Mouse (Mus musculus) midbrain, embryonic 11.5 days (tissue): ENCODE measurements around the gene Tatdn2. TPM values are rescaled to one million over a fixed set of nuclear protein-coding genes. Genes with fewer than 3 reads are reported as not detected.

Source experiments
- ATAC-seq: fragments of 200-750 bp; cut with Nextera tagmentation; 2 replicates; pipeline ENCODE4 v1.8.0; 2017; ENCODE audit warnings: moderate TSS enrichment, moderate library complexity; ENCODE audit not compliant: low FRiP score
- DNase-seq: peaks from one replicate; pipeline ENCODE4 v3.0.0; 2015; ENCODE audit warnings: low spot score; ENCODE audit errors: missing footprints
- H3K27ac ChIP-seq: fragments of 300-500 bp; sonication (generic); 2 replicates; pipeline ENCODE4 v1.5.1; 2014; ENCODE audit warnings: low read depth, low read length
- H3K27me3 ChIP-seq: fragments of 300-500 bp; sonication (generic); 2 replicates; pipeline ENCODE4 v1.6.1; 2014; ENCODE audit warnings: mild to moderate bottlenecking, low read length, moderate library complexity, mixed read lengths; ENCODE audit not compliant: control insufficient read depth, insufficient read depth
- H3K36me3 ChIP-seq: fragments of 300-500 bp; sonication (generic); 2 replicates; pipeline ENCODE4 v1.6.1; 2014; ENCODE audit warnings: mild to moderate bottlenecking, low read length, moderate library complexity, mixed read lengths; ENCODE audit not compliant: control insufficient read depth, insufficient read depth
- H3K4me1 ChIP-seq: fragments of 300-500 bp; sonication (generic); 2 replicates; pipeline ENCODE4 v1.6.1; 2014; ENCODE audit warnings: low read length; ENCODE audit not compliant: control insufficient read depth, insufficient read depth
- H3K4me2 ChIP-seq: fragments of 300-500 bp; sonication (generic); 2 replicates; pipeline ENCODE4 v1.6.1; 2014; ENCODE audit warnings: mild to moderate bottlenecking, moderate library complexity
- H3K4me3 ChIP-seq: fragments of 300-500 bp; sonication (generic); 2 replicates; pipeline ENCODE4 v1.5.1; 2014; ENCODE audit warnings: low read depth, low read length
- H3K9ac ChIP-seq: fragments of 300-500 bp; sonication (generic); 2 replicates; pipeline ENCODE4 v1.6.1; 2014; ENCODE audit warnings: low read length
- H3K9me3 ChIP-seq: fragments of 300-500 bp; sonication (generic); 2 replicates; pipeline ENCODE4 v1.6.1; 2016; ENCODE audit warnings: low read length; ENCODE audit not compliant: control insufficient read depth
- WGBS: fragments of 180-500 bp; shearing (Covaris S2); extraction: QIAGEN DNeasy Blood & Tissue Kit; methylation state at CpG from one replicate; pipeline ENCODE4 v1.1.7; 2014; 5-methylcytosine and 5-hydroxymethylcytosine counted together
- polyA plus RNA-seq: library from polyadenylated mRNA; unstranded; fragments of >200 nt; fragmentation: Nextera tagmentation; extraction: Ambion mirVana; gene quantifications from 2 replicates; pipeline ENCODE4 v1.2.1, GENCODE M21; 2014

The Tatdn2 gene
- polyA plus RNA-seq, 1 experiment from 2014 or later, result 1.0 TPM

DNA sequence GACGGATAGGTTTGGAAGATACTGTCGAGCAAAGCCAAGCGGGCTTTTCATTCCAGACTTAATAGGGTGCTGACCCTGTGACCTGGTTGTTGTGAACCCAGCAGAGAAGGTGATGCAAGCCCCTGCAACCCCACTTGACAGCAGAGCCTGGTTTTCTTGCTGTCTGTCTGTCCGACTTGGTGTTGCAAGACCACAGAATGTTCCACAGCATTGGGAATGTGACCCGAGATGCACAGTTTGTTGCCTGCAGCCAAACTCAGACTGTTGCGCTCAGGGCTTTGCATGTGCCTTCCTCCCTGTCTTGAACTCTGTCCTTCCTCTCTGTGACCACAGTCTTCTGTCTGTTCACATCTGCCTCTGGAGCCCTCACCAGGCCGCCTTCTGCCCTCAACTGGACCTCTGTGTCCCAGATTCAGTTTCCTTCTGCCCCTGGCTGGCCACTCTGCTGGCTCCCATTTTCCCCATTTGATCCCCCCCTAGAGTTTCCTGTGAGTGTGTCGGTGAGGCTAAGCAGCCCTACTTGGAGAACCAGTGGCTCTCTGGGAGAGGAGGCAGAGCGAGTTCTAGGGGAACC lies 16.8 kb upstream of the Tatdn2 start:
- H3K27ac ChIP-seq, result no peak overlapping the region
- no peak overlapping the region for H3K4me2 ChIP-seq
- no peak for ATAC-seq
- H3K36me3 ChIP-seq, result no peaks in the 10 kb centered on the region
- H3K4me1 ChIP-seq, result no peaks in the 10 kb centered on the region
- WGBS, result 79% methylated on average over 9 of the region's 9 CpGs
- H3K9ac ChIP-seq, result no peak overlapping the region
- no peaks in the 10 kb centered on the region for H3K9me3 ChIP-seq
- no peak overlapping the region for H3K4me3 ChIP-seq
- DNase-seq, result no peak
- no peaks in the 10 kb centered on the region for H3K27me3 ChIP-seq

DNA sequence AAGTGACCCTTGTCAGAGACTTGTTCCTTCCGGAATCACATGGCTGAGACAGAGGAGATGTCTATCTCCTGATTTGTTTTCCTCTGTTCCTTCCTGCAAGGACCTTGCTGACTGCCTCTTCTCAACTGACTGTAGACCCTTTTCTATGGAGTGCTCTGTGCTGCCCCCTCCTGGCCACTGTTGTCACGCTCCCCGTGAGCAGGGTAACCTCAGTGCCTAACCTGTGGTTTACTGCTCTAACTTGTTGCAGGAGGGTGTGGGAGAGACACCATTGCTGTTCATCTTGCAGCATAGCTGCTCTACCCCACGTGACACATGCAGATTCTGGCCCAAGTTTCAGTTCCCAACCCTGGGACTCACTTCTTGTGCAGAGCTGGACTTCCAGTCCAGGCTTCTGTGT lies 15.6 kb upstream of the Tatdn2 start:
- no peaks in the 10 kb centered on the region for H3K9me3 ChIP-seq
- H3K4me2 ChIP-seq, result no peak overlapping the region
- DNase-seq, result peak; percentile 97
- no peaks in the 10 kb centered on the region for H3K36me3 ChIP-seq
- no peak overlapping the region for H3K27ac ChIP-seq
- 12% methylated on average over 4 of the region's 4 CpGs for WGBS
- peak; percentile 30; the same call in 1 of the 2 replicates for ATAC-seq
- no peak overlapping the region for H3K4me3 ChIP-seq
- no peaks in the 10 kb centered on the region for H3K27me3 ChIP-seq
- no peaks in the 10 kb centered on the region for H3K4me1 ChIP-seq
- H3K9ac ChIP-seq, result no peak overlapping the region

DNA sequence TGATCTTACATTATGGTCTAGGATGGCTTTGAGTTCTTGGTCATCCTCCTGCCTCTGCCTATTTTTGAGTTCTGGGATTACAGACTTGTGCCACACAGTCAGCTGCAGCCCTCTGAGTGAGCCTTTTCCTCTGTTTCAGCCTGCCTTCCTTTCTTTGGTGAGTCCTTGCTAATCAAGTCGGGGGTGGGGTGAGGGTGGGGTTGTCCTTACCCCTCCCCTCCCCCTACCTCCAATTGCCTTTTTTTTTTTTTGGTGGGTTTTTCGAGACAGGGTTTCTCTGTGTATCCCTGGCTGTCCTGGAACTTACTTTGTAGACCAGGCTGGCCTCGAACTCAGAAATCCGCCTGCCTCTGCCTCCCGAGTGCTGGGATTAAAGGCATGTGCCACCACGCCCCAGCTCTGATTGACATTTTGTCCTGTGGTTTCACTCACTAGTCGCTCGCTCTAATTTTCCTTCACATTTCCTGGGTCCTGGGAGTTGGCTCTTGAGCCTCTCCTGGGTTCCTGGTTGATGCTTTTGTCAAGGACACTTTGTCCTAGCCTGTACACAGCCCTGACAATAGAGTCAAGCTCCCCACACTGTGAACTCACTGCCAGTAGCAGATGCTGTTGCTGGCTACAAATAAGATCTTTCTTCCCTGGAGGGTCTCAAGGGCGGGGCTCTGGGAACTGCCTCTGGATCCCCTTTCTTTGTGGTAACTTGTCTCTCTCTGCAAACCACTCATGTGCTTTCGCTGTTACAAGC lies 13.6 kb upstream of the Tatdn2 start:
- no peaks in the 10 kb centered on the region for H3K9me3 ChIP-seq
- H3K4me1 ChIP-seq, result no peaks in the 10 kb centered on the region
- H3K27me3 ChIP-seq, result no peaks in the 10 kb centered on the region
- H3K4me3 ChIP-seq, result no peak overlapping the region
- WGBS, result 85% methylated on average over 9 of the region's 10 CpGs
- H3K9ac ChIP-seq, result no peak overlapping the region
- ATAC-seq (no peak), DNase-seq (no peak)
- H3K27ac ChIP-seq, result no peak overlapping the region
- H3K4me2 ChIP-seq, result no peak overlapping the region
- H3K36me3 ChIP-seq, result no peaks in the 10 kb centered on the region

DNA sequence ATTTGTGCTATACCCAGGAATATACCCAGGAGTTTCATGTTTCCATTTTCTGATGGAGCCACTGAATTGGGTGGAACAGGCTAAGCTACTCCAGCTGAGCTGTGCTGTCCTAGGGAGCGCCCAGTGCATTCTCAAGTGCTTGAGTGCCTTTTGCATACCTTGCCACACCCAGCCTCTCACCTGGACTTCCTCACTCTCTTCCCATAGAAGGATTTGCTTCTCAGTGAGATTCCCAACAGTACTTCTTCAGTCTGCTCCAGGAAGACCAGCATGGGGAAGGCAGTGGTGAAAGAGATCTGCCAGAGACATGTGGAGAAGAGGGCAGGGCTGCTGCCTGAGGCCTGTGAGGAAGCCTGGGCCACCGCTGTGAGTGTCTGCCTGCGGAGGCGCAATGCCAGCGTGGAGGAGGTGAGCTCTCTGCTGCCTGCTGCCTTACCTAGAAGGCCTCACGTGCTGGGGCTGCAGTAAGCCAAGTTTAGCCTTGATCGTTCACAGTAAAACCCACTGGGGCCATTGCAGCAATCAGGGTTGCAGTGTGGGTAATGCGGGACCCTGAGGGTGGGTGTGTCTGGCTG lies 10.2 kb upstream of the Tatdn2 start:
- H3K4me2 ChIP-seq, result no peak overlapping the region
- WGBS, result 47% methylated on average over 8 of the region's 8 CpGs
- DNase-seq, result no peak

DNA sequence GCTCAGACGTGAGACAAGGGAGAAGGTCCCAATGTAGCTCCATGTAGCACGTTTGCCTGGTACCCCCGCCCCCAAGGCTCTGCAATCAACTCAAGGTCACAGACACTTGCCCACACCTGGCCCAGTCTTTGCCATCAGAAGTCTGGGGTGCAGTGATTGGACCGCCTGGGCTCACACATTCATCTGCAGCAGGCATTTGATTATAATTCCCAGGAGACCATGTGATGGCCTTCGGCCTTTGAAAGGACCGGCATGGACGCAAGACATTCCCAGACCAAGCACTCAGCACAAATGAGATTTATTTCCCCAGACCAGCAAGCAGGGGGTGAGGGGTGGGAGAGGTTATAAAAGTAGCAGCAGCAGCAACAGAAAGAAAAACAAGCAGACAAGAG lies 6.8 kb upstream of the Tatdn2 start:
- DNase-seq (peak; percentile 87), ATAC-seq (peak; percentile 56)
- Histone ChIP-seq H3K9ac (peak overlapping the region; percentile 20; the same call in 1 of the 2 replicates), H3K4me1 (peaks cover 11% of the 10 kb centered on the region), H3K27me3 (no peaks in the 10 kb centered on the region), H3K27ac (no peak overlapping the region; the same call in 1 of the 2 replicates), H3K36me3 (no peaks in the 10 kb centered on the region), H3K4me3 (no peak overlapping the region), H3K4me2 (no peak overlapping the region), H3K9me3 (no peaks in the 10 kb centered on the region)
- WGBS, result 20% methylated on average over 7 of the region's 7 CpGs

More for the DNA sequence above, 10.2 kb upstream of the Tatdn2 start:
- Histone ChIP-seq H3K9ac (no peak overlapping the region), H3K4me1 (peaks cover 11% of the 10 kb centered on the region), H3K36me3 (no peaks in the 10 kb centered on the region), H3K9me3 (no peaks in the 10 kb centered on the region), H3K4me3 (no peak overlapping the region), H3K27ac (no peak overlapping the region), H3K27me3 (no peaks in the 10 kb centered on the region)
- ATAC-seq, result no peak

DNA sequence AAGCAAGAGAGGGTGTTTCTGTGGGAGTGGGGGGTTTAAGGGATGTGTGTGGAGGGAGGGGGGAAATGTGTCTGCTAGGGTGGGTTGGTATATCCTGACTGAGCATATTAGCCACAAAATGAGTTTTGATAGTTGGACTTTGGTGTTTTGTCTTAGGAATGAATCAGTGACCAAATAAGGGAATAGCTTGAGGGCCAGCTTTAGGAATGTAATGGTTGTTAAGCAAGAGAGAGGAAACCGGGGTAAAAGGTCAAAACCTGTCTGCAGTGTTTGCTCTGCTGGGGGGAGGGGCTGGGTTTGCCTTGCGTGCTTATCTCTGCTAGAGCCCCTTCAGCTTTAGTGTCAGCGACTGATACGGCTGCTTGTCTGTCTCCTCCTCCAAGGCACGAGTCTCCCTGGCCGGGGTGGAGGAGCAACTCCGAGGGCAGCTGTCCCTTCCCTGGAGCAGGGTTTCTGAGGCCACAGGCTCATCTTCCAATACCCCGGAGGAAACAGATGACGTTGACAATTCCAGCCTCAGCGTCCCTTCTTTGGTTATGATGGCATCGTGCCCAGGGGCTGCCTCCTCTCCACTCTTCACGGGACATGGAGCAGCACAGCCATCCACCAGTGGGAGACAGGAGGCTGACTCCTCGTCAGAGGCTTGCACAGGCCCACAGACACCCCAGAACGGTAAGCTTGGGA lies 6.3 kb upstream of the Tatdn2 start:
- H3K4me1 ChIP-seq, result peaks cover 11% of the 10 kb centered on the region
- H3K9ac ChIP-seq, result peak overlapping the region; percentile 22
- peak overlapping the region; percentile 20; the same call in 1 of the 2 replicates for H3K27ac ChIP-seq
- no peaks in the 10 kb centered on the region for H3K27me3 ChIP-seq
- 15% methylated on average over 14 of the region's 14 CpGs for WGBS
- no peaks in the 10 kb centered on the region for H3K9me3 ChIP-seq
- H3K4me2 ChIP-seq, result no peak overlapping the region
- ATAC-seq (peak; percentile 67), DNase-seq (peak; percentile 93)
- H3K36me3 ChIP-seq, result no peaks in the 10 kb centered on the region
- H3K4me3 ChIP-seq, result no peak overlapping the region

DNA sequence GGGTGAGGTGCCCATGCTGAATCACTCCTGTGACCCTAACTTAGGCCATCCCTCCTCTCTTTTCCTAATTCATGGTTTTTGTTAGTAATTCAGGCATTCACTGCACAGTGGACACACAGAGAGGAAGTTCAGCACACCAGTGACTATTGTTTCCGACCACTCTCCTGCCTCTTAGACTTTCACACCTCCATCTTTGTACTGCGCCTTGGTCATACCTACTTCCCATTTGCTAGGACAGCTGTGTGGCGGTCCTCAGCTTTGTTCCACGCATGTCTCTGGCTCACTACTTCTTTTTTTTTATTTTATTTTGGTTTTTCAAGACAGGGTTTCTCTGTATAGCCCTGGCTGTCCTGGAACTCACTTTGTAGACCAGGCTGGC lies 5.8 kb upstream of the Tatdn2 start:
- Histone ChIP-seq H3K4me1 (peaks cover 11% of the 10 kb centered on the region), H3K9ac (peak overlapping the region; percentile 22; the same call in 1 of the 2 replicates), H3K27ac (peak overlapping the region; percentile 20; the same call in 1 of the 2 replicates), H3K27me3 (no peaks in the 10 kb centered on the region), H3K4me3 (no peak overlapping the region), H3K4me2 (no peak overlapping the region), H3K9me3 (no peaks in the 10 kb centered on the region), H3K36me3 (no peaks in the 10 kb centered on the region)
- 83% methylated on average over 4 of the region's 4 CpGs for WGBS
- DNase-seq (no peak), ATAC-seq (no peak)

DNA sequence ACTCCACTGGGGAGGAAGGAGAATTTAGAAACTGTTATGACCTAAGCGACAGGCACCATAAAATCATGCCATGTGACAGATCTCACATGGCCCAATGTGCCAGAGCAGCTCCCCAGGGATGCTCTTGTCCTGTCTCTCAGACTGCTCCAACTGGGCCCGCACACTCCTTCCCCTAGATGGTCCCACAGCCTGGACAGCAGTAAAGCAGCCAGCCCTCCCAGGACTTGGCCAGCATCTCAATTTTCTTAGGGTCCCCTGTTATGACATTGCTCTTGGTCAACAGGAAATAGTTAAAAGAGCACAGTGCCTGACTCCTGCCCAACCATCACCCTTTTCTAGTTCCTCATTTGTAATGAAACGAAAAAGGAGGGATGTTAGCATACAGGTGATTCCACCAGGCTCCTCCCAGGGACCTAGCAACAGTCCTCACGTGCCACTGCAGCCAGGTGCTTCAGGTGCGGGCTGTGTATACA lies 4.2 kb upstream of the Tatdn2 start:
- no peak overlapping the region for H3K4me2 ChIP-seq
- no peak overlapping the region for H3K4me3 ChIP-seq
- peaks cover 14% of the 10 kb centered on the region for H3K4me1 ChIP-seq
- WGBS, result 92% methylated on average over 5 of the region's 5 CpGs
- no peak overlapping the region for H3K27ac ChIP-seq
- no peak for ATAC-seq
- no peak overlapping the region for H3K9ac ChIP-seq
- H3K36me3 ChIP-seq, result no peaks in the 10 kb centered on the region
- no peak for DNase-seq
- H3K27me3 ChIP-seq, result no peaks in the 10 kb centered on the region
- no peaks in the 10 kb centered on the region for H3K9me3 ChIP-seq

DNA sequence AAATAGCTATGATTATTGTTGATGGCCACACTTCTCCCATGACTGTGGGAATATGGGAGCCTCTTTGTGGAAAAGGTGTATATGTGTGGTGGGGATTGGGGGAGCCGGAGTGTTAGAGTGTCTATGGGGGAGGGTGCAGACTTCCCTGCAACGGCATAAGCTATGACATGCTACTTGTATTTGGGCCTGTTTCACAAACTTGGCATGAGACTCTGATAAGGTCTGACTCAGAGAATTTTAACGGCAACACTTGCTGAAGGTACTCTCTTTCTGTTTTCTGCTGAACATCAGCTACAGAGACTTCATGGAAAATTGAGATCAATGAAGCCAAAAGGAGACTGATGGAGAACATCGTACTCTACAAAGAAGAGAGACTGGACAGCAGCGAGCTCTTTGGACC lies 3.5 kb upstream of the Tatdn2 start:
- ATAC-seq, result no peak
- Histone ChIP-seq H3K27me3 (no peaks in the 10 kb centered on the region), H3K4me2 (no peak overlapping the region), H3K36me3 (no peaks in the 10 kb centered on the region), H3K4me3 (no peak overlapping the region), H3K4me1 (peaks cover 20% of the 10 kb centered on the region), H3K9me3 (no peaks in the 10 kb centered on the region), H3K27ac (no peak overlapping the region), H3K9ac (no peak overlapping the region)
- 90% methylated on average over 5 of the region's 5 CpGs for WGBS
- no peak for DNase-seq
